Mouse (Mus musculus) cerebellum, adult 2 months (tissue): ENCODE measurements around the gene Bcar1. TPM values are rescaled to one million over a fixed set of nuclear protein-coding genes. Genes with fewer than 3 reads are reported as not detected.

Experiments used
- DNase-seq, 2 experiments: peaks; one replicate each; pipeline ENCODE4 v3.0.0; 2021
- H3K27ac ChIP-seq: fragments of 200-500 bp; 2 replicates; pipeline ENCODE4 v1.5.1; 2012; ENCODE audit warnings: low read length, control low read depth, inconsistent platforms; ENCODE audit not compliant: insufficient read depth
- H3K27me3 ChIP-seq: fragments of 200-500 bp; 2 replicates; pipeline ENCODE4 v1.6.1; 2012; ENCODE audit warnings: inconsistent platforms, mild to moderate bottlenecking, low read length, moderate library complexity; ENCODE audit not compliant: control insufficient read depth, insufficient read depth
- H3K4me1 ChIP-seq: fragments of 200-500 bp; 2 replicates; pipeline ENCODE4 v1.6.1; 2011; ENCODE audit warnings: low read length; ENCODE audit not compliant: control insufficient read depth, insufficient read depth
- H3K4me3 ChIP-seq: fragments of 200-500 bp; replicated peaks from 2 replicates; pipeline ENCODE3; 2011; ENCODE audit warnings: mild to moderate bottlenecking, low read depth, low read length, control low read depth; ENCODE audit not compliant: insufficient read depth
- CTCF ChIP-seq: fragments of 200-500 bp; IDR thresholded peaks from 2 replicates; pipeline ENCODE4 v1.5.1; 2011; ENCODE audit warnings: low read depth, mild to moderate bottlenecking, control low read depth, low read length, moderate library complexity, borderline replicate concordance; ENCODE audit not compliant: insufficient read depth
- POLR2A ChIP-seq: fragments of 200-500 bp; IDR thresholded peaks from 2 replicates; pipeline ENCODE4 v1.6.1; 2011; ENCODE audit warnings: low read length, control low read depth, borderline replicate concordance; ENCODE audit not compliant: insufficient read depth
- WGBS: fragments of 180-500 bp; shearing (Covaris S2); methylation state at CpG from one replicate; pipeline ENCODE4 v1.1.7; 2018; 5-methylcytosine and 5-hydroxymethylcytosine counted together
- polyA plus RNA-seq: library from polyadenylated mRNA; depleted of rRNA; stranded (reverse); fragments of >200 nt; gene quantifications from 2 replicates; pipeline ENCODE4 v1.2.3, GENCODE M21; 2012; rRNA removed

Bcar1 gene
- polyA plus RNA-seq, 1 experiment, result 129 TPM

- Histone ChIP-seq H3K4me3 (no peak overlapping the region), H3K4me1 (no peaks in the 10 kb centered on the region), H3K27ac (no peak overlapping the region), H3K27me3 (no peaks in the 10 kb centered on the region)
- no peak for TF ChIP-seq POLR2A
- TF ChIP-seq CTCF, result no peak
- no peak for DNase-seq
- 91% methylated on average over 7 of the region's 7 CpGs for WGBS
These were observed 64.8 kb downstream of the Bcar1 start for GRCm38 (mm10) chr8:111678848-111679247.

GRCm38 (mm10) chr8:111678111-111678510 lies 65.5 kb downstream of the Bcar1 start:
- H3K4me1 ChIP-seq, result no peaks in the 10 kb centered on the region
- no peaks in the 10 kb centered on the region for H3K27me3 ChIP-seq
- peak; percentile 75 for TF ChIP-seq CTCF
- TF ChIP-seq POLR2A, result no peak
- DNase-seq, result peak; percentile 54 to 67
- H3K4me3 ChIP-seq, result no peak overlapping the region
- no peak overlapping the region for H3K27ac ChIP-seq
- WGBS, result 26% methylated on average over 3 of the region's 3 CpGs

DNA sequence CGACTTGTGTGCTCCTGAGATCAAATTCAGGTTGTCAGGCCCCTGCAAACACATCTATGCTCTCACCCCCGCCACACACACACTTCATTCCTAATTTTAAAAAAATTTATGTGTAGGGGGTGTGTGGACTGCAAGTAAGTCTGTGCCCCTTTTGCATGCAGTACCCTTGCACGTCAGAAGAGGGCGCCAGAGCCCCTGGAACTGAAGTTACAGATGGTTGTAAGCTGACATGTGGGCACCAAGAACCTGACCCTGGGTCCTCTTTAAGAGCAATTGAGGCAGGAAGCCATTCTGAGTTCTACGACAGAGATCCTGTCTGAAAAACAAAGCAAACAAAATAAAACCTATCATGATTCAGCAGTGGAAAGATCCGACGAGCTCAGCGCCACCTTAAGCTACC lies 67.4 kb downstream of the Bcar1 start:
- peak in 1 of 2 experiments; percentile 26 for DNase-seq
- H3K4me1 ChIP-seq, result no peaks in the 10 kb centered on the region
- H3K27me3 ChIP-seq, result no peaks in the 10 kb centered on the region
- TF ChIP-seq CTCF, result peak; percentile 43; the same call in 1 of the 2 replicates
- no peak for TF ChIP-seq POLR2A
- H3K4me3 ChIP-seq, result no peak overlapping the region
- H3K27ac ChIP-seq, result no peak overlapping the region
- WGBS, result 85% methylated on average over 8 of the region's 8 CpGs

DNA sequence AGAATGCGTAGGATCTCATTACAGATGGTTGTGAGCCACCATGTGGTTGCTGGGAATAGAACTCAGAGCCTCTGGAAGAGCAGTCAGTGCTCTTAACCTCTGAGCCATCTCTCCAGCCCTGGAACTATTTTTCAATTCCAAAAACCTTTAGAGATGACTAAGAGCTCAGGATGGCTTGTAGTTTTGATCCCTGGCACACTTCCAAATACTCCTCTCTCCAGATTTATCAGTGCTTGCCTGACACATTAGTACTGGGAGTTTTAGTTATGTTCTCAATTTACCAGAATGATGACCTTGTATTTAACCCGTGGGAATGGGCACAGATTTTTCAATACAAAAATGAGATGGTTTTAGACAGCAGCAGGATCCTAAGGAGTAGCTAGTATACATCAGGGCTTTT lies 76.9 kb downstream of the Bcar1 start:
- DNase-seq, result no peak
- Histone ChIP-seq H3K4me3 (no peak overlapping the region), H3K27ac (no peak overlapping the region), H3K4me1 (no peaks in the 10 kb centered on the region), H3K27me3 (no peaks in the 10 kb centered on the region)
- 93% methylated on average over 2 of the region's 2 CpGs for WGBS
- TF ChIP-seq POLR2A (no peak), CTCF (no peak)

GRCm38 (mm10) chr8:111662473-111662872 lies 81.1 kb downstream of the Bcar1 start:
- Histone ChIP-seq H3K27ac (no peak overlapping the region), H3K27me3 (no peaks in the 10 kb centered on the region), H3K4me1 (no peaks in the 10 kb centered on the region; the same call in 1 of the 2 replicates), H3K4me3 (no peak overlapping the region)
- peak; percentile 72 to 79 for DNase-seq
- WGBS, result 94% methylated on average over 3 of the region's 3 CpGs
- no peak for TF ChIP-seq POLR2A
- TF ChIP-seq CTCF, result peak; percentile 79

Other genes with a start within 250 kb of the Bcar1 start
- 16.0 TPM in 2 replicates for gene Wdr59, start 221.7 kb downstream of the Bcar1 start, polyA plus RNA-seq
- gene Znrf1, start 207.7 kb downstream of the Bcar1 start, polyA plus RNA-seq, result 111 and 116 TPM in 2 replicates
- 22.9 and 24.4 TPM in 2 replicates for gene Ldhd, start 113.4 kb downstream of the Bcar1 start, polyA plus RNA-seq
- gene Zfp1, start 100.4 kb downstream of the Bcar1 start, polyA plus RNA-seq, result 23.7 and 26.0 TPM in 2 replicates
- 0.29 and 0.33 TPM in 2 replicates for gene Ctrb1, start 52.8 kb downstream of the Bcar1 start, polyA plus RNA-seq
- 82.0 and 94.5 TPM in 2 replicates for gene Cfdp1, start 110.5 kb upstream of the Bcar1 start, polyA plus RNA-seq
- 7.2 and 8.6 TPM in 2 replicates for gene Tmem170, start 132.9 kb upstream of the Bcar1 start, polyA plus RNA-seq
- gene Chst5, start 166.6 kb upstream of the Bcar1 start, polyA plus RNA-seq, result 2.1 and 3.1 TPM in 2 replicates
- gene Tmem231, start 190.1 kb upstream of the Bcar1 start, polyA plus RNA-seq, result 15.1 and 15.8 TPM in 2 replicates
- 373 and 404 TPM in 2 replicates for gene Gabarapl2, start 196.9 kb upstream of the Bcar1 start, polyA plus RNA-seq
- gene Adat1, start 248.5 kb upstream of the Bcar1 start, polyA plus RNA-seq, result 9.4 and 10.2 TPM in 2 replicates